Mouse (Mus musculus) urinary bladder, postnatal 14 days (tissue): ENCODE results near the gene Trcg1.

ENCODE experiments used
- DNase-seq: peaks from one replicate; pipeline ENCODE4 v3.0.0; 2021; ENCODE audit warnings: low spot score

The Trcg1 gene

GRCm38 (mm10) chr9:57295666-57296065, 59.3 kb downstream of the Trcg1 start:
- no peak for DNase-seq

- DNase-seq: no peak
These were observed 59.9 kb downstream of the Trcg1 start for GRCm38 (mm10) chr9:57296277-57296676.

GRCm38 (mm10) chr9:57297938-57298337, 61.6 kb downstream of the Trcg1 start:
- no peak for DNase-seq
